Mouse (Mus musculus) embryonic facial prominence, embryonic 13.5 days (tissue): Measurements from ENCODE around the gene Ucma. TPM values are rescaled to one million over a fixed set of nuclear protein-coding genes. Genes with fewer than 3 reads are reported as not detected.

ENCODE experiments used
- ATAC-seq: fragments of 200-750 bp; cut with Nextera tagmentation; 2 replicates; pipeline ENCODE4 v1.8.0; 2017; ENCODE audit warnings: low read depth; ENCODE audit not compliant: insufficient number of reproducible peaks, insufficient read depth, low FRiP score, low TSS enrichment
- H3K27ac ChIP-seq: fragments of 300-500 bp; sonication (generic); 2 replicates; pipeline ENCODE4 v1.5.1; 2015; ENCODE audit warnings: moderate library complexity, mild to moderate bottlenecking, inconsistent platforms
- H3K27me3 ChIP-seq: fragments of 300-500 bp; sonication (generic); 2 replicates; pipeline ENCODE4 v1.6.1; 2015; ENCODE audit warnings: mild to moderate bottlenecking, inconsistent platforms
- H3K36me3 ChIP-seq: fragments of 300-500 bp; sonication (generic); 2 replicates; pipeline ENCODE4 v1.6.1; 2015; ENCODE audit warnings: mild to moderate bottlenecking, inconsistent platforms
- H3K4me1 ChIP-seq: fragments of 300-500 bp; sonication (generic); 2 replicates; pipeline ENCODE4 v1.6.1; 2015; ENCODE audit warnings: inconsistent platforms
- H3K4me2 ChIP-seq: fragments of 300-500 bp; sonication (generic); 2 replicates; pipeline ENCODE4 v1.6.1; 2015; ENCODE audit warnings: moderate library complexity, mild to moderate bottlenecking, inconsistent platforms
- H3K4me3 ChIP-seq: fragments of 300-500 bp; sonication (generic); 2 replicates; pipeline ENCODE4 v1.5.1; 2015; ENCODE audit warnings: mild to moderate bottlenecking, inconsistent platforms
- H3K9ac ChIP-seq: fragments of 300-500 bp; sonication (generic); 2 replicates; pipeline ENCODE4 v1.6.1; 2015; ENCODE audit warnings: mild to moderate bottlenecking, inconsistent platforms
- H3K9me3 ChIP-seq: fragments of 300-500 bp; sonication (generic); 2 replicates; pipeline ENCODE4 v1.6.1; 2016; ENCODE audit warnings: inconsistent platforms
- WGBS: fragments of 180-500 bp; shearing (Covaris S2); methylation state at CpG from one replicate; pipeline ENCODE4 v1.1.7; 2015; ENCODE audit warnings: mixed read lengths; 5-methylcytosine and 5-hydroxymethylcytosine counted together
- polyA plus RNA-seq: library from polyadenylated mRNA; unstranded; fragments of >200 nt; fragmentation: Nextera tagmentation; extraction: Ambion mirVana; gene quantifications from 2 replicates; pipeline ENCODE4 v1.2.1, GENCODE M21; 2015

The Ucma gene
- polyA plus RNA-seq, 1 experiment from 2014 or later: 0.98 TPM

DNA sequence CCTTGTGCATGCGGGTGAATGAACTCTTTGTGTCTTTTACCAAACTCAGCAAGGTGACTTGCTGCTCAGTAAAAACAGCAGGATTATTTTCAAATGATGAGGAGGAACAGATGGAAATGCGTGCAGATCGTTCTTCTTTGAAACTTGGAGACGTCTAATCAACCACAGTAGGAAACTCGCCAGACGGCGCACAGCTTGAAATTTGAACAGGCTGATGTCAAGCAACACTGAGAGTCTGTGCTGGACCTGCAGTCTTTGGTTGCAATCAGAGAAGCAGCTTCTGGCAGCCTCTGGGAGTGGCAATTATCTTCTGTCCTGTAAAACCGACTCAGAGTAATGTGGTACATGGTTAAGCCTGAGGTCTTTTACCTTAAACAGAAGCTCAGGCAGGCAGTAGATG, 2.2 kb downstream of the Ucma start:
- 3% methylated on average over 8 of the region's 8 CpGs for WGBS
- Histone ChIP-seq H3K4me3 (no peak overlapping the region), H3K4me1 (peaks cover 18% of the 10 kb centered on the region), H3K27ac (peak overlapping the region; percentile 69), H3K9ac (no peak overlapping the region), H3K9me3 (no peaks in the 10 kb centered on the region), H3K27me3 (no peaks in the 10 kb centered on the region), H3K4me2 (no peak overlapping the region), H3K36me3 (no peaks in the 10 kb centered on the region)
- ATAC-seq: no peak

DNA sequence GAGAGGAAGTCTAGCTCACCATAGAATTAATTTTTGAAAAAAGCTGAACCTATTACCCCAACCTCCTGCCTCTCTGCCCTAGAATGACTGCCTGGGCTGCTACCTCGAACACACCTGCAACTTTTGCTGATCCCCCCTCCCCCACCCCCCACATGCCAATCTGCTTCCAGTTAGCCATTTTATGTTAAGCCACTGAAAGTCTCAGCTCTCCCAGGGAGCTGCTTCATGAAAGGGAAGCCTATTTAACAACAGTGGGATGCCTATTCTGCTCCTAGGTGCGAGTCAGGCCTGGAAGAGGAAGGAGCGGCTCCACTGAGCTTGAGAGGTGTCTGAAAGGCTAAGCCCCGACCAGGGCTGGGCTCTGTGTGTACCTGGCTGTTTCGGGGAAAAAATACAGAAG, 8.1 kb downstream of the Ucma start:
- H3K4me1 ChIP-seq: 0 out of 2 replicates have a peak, but pooled peaks cover 5% of the 10 kb centered on the region
- 0 out of 2 replicates have a peak overlapping the region, but pooled peaks have one; percentile 21 for H3K9ac ChIP-seq
- 18% methylated on average over 5 of the region's 5 CpGs for WGBS
- H3K36me3 ChIP-seq: no peaks in the 10 kb centered on the region
- H3K4me3 ChIP-seq: no peak overlapping the region
- no peak for ATAC-seq
- no peak overlapping the region for H3K27ac ChIP-seq
- no peaks in the 10 kb centered on the region for H3K9me3 ChIP-seq
- H3K4me2 ChIP-seq: no peak overlapping the region
- H3K27me3 ChIP-seq: no peaks in the 10 kb centered on the region

GRCm38 (mm10) chr2:4985000-4985399, 9.1 kb downstream of the Ucma start:
- Histone ChIP-seq H3K4me2 (no peak overlapping the region), H3K9ac (no peak overlapping the region), H3K4me3 (no peak overlapping the region), H3K4me1 (0 out of 2 replicates have a peak, but pooled peaks cover 5% of the 10 kb centered on the region), H3K9me3 (no peaks in the 10 kb centered on the region), H3K36me3 (peaks cover 1% of the 10 kb centered on the region; the same call in 1 of the 2 replicates), H3K27me3 (no peaks in the 10 kb centered on the region), H3K27ac (no peak overlapping the region)
- no peak for ATAC-seq
- 72% methylated on average over 6 of the region's 6 CpGs for WGBS

GRCm38 (mm10) chr2:4986798-4987197, 10.9 kb downstream of the Ucma start:
- Histone ChIP-seq H3K27me3 (no peaks in the 10 kb centered on the region), H3K27ac (no peak overlapping the region), H3K9me3 (no peaks in the 10 kb centered on the region), H3K4me2 (no peak overlapping the region), H3K36me3 (peaks cover 18% of the 10 kb centered on the region), H3K4me3 (no peak overlapping the region), H3K9ac (no peak overlapping the region), H3K4me1 (0 out of 2 replicates have a peak, but pooled peaks cover 5% of the 10 kb centered on the region)
- no peak for ATAC-seq
- WGBS: 72% methylated on average over 4 of the region's 4 CpGs

DNA sequence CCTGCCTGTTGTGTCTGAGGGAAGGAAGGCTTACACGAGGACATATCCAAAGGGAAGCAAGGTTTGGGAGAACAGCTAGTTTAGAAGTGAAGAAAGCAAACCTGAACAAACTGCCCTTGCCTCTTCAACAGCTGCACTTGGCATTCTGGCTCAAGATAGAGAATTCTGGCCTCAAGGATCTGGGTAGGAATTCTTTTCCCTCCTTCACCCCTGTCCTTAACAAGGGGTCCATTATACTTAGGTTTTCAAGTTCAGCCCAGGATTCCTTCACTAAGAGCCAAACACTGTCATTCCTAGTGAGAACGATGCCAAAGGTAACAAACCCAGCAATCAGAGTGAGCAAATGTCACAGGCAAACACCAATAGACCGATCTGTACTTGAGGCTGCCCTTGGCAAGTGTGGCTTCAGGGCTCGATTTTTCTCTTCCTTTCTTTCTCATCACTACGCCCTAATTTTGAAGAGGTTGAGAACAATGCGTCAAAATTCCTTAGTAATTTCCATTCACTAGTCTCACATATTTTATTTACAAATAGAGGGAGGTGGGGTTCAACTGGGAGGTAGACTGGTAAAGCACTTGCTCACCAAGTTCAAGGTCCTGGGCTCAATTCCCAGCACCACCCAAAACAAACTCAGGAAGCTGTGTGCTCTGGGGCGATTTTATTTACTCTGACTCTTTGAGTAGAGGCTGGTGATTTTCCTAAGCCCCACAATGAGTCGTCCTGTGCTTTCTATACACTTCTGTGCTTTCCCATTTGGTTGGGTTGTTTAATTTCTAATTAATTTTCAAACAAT, 11.7 kb downstream of the Ucma start:
- 83% methylated on average over 8 of the region's 8 CpGs for WGBS
- H3K27ac ChIP-seq: no peak overlapping the region
- no peak overlapping the region for H3K4me2 ChIP-seq

GRCm38 (mm10) chr2:4988826-4989424, 13.0 kb downstream of the Ucma start:
- no peak for ATAC-seq
- no peaks in the 10 kb centered on the region for H3K27me3 ChIP-seq
- H3K9ac ChIP-seq: no peak overlapping the region
- no peak overlapping the region for H3K27ac ChIP-seq
- H3K36me3 ChIP-seq: peaks cover 31% of the 10 kb centered on the region
- no peak overlapping the region for H3K4me3 ChIP-seq
- 68% methylated on average over 11 of the region's 11 CpGs for WGBS
- no peak overlapping the region for H3K4me2 ChIP-seq
- 0 out of 2 replicates have a peak, but pooled peaks cover 2% of the 10 kb centered on the region for H3K4me1 ChIP-seq
- H3K9me3 ChIP-seq: no peaks in the 10 kb centered on the region

More for the DNA sequence above, 11.7 kb downstream of the Ucma start:
- Histone ChIP-seq H3K27me3 (no peaks in the 10 kb centered on the region), H3K36me3 (peaks cover 22% of the 10 kb centered on the region), H3K4me3 (no peak overlapping the region), H3K9me3 (no peaks in the 10 kb centered on the region), H3K4me1 (0 out of 2 replicates have a peak, but pooled peaks cover 5% of the 10 kb centered on the region), H3K9ac (no peak overlapping the region)
- no peak for ATAC-seq

DNA sequence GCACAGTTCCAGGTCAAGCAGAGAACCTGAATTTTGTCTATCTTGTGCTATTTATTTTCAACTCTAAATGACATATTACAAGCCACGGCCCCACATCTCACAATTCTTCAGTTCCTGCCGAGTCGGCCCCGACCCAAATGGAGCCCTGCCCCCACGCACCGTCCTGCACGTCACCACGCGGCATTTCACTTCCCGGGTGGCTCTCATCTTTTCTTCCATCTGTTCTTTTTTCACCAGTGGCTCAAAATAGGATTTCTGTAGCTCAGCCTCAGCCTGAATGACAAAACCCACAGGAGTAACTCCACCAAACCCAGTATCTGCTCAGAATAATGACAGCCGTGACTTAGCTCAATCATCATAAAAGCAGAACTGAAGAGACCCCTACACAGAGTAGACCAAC, 17.7 kb downstream of the Ucma start:
- Histone ChIP-seq H3K36me3 (peaks cover 69% of the 10 kb centered on the region), H3K4me3 (no peak overlapping the region), H3K4me1 (no peaks in the 10 kb centered on the region), H3K9ac (no peak overlapping the region), H3K9me3 (no peaks in the 10 kb centered on the region), H3K4me2 (no peak overlapping the region), H3K27ac (no peak overlapping the region), H3K27me3 (no peaks in the 10 kb centered on the region)
- no peak for ATAC-seq
- 91% methylated on average over 11 of the region's 11 CpGs for WGBS

DNA sequence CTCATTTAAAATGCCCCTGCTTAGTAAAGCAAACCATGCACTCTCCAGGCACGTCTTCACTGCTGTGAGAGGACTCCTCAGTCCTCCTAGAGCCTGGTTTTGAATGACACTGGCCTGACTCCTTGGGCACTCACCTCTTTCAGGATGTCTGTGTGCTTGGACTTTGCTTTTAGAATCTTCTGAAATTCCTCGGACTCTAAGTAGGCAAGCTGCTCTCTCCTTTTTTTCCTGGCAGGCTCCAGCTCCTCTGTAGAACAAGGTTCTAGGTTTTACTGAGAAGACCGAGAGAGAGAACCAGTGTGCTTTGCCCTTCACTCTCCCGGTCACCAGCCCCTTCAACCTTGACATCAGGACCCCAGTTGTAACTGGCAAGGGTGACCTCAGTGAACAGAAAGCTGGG, 18.5 kb downstream of the Ucma start:
- Histone ChIP-seq H3K36me3 (peaks cover 75% of the 10 kb centered on the region), H3K4me1 (no peaks in the 10 kb centered on the region), H3K4me2 (no peak overlapping the region), H3K9ac (no peak overlapping the region), H3K27me3 (no peaks in the 10 kb centered on the region), H3K9me3 (no peaks in the 10 kb centered on the region), H3K27ac (no peak overlapping the region), H3K4me3 (no peak overlapping the region)
- ATAC-seq: no peak
- WGBS: 92% methylated on average over 4 of the region's 4 CpGs

DNA sequence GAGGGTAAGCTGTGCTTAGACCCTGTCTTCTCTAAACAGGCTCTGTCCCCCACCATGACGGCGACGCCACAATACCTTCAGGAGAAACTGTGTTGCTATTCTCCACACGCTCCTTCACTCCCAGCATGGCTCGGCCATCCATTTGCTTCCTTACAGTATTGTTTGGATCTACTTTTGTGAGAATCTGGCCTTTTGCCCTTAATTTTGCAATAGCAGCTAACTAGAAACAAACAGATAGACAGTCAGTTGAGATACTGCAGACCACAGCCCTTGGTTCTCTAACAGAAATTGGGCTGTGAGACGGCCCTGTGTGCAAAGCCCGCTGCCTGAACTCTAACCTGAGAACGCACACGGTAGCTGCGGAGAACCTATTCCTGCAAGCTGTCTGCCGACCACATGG, 19.7 kb downstream of the Ucma start:
- ATAC-seq: no peak
- 93% methylated on average over 11 of the region's 11 CpGs for WGBS
- H3K27ac ChIP-seq: no peak overlapping the region
- H3K4me3 ChIP-seq: no peak overlapping the region
- H3K9ac ChIP-seq: no peak overlapping the region
- H3K27me3 ChIP-seq: no peaks in the 10 kb centered on the region
- no peaks in the 10 kb centered on the region for H3K9me3 ChIP-seq
- H3K4me2 ChIP-seq: no peak overlapping the region
- H3K36me3 ChIP-seq: peaks cover 80% of the 10 kb centered on the region
- H3K4me1 ChIP-seq: no peaks in the 10 kb centered on the region

DNA sequence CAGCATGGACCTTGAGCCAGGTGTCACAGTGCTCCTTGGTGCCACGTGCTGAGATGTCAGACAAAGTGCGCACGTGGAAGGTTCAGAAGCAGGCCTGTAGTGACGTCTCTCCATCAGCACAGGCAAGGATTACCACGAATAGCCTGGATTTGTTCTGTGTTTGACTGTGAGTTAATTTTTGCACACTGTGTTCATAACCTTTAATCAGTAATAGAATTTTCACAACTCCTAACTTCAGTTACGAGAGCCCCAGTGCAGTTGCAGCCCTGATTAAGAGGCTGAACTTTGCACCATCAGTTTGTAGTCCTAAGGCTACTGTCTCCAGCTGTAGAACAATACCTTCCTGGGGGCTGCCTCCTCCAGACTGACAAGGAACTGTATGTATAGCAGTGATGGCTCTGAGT, 20.5 kb downstream of the Ucma start:
- Histone ChIP-seq H3K9me3 (no peaks in the 10 kb centered on the region), H3K4me1 (no peaks in the 10 kb centered on the region), H3K4me3 (no peak overlapping the region), H3K4me2 (no peak overlapping the region), H3K27ac (no peak overlapping the region), H3K9ac (no peak overlapping the region), H3K36me3 (peaks cover 76% of the 10 kb centered on the region), H3K27me3 (no peaks in the 10 kb centered on the region)
- ATAC-seq: no peak
- WGBS: 91% methylated on average over 6 of the region's 6 CpGs

DNA sequence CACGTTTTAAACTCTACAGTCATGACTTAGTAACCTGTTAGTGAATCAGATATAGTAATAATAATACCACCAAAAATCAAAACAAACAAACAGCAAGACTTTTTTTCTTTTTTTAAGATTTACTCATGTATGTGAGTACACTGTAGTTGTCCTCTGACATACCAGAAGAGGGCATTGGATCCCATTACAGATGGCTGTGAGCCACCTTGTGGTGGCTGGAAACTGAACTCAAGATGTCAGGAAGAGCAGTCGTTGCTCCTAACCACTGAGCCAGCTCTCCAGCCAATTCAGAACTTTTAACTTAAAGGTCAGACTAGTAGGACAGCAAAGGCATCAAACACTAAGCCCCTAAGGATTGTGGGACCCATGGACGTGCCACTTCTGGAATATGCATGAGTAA, 23.0 kb downstream of the Ucma start:
- no peak overlapping the region for H3K4me3 ChIP-seq
- H3K9me3 ChIP-seq: no peaks in the 10 kb centered on the region
- 77% methylated on average over 3 of the region's 3 CpGs for WGBS
- no peaks in the 10 kb centered on the region for H3K27me3 ChIP-seq
- H3K36me3 ChIP-seq: peaks cover 70% of the 10 kb centered on the region
- ATAC-seq: no peak
- no peak overlapping the region for H3K4me2 ChIP-seq
- no peak overlapping the region for H3K27ac ChIP-seq
- H3K9ac ChIP-seq: no peak overlapping the region
- H3K4me1 ChIP-seq: no peaks in the 10 kb centered on the region

GRCm38 (mm10) chr2:5001266-5001665, 25.3 kb downstream of the Ucma start:
- Histone ChIP-seq H3K4me1 (no peaks in the 10 kb centered on the region), H3K9me3 (no peaks in the 10 kb centered on the region), H3K4me3 (no peak overlapping the region), H3K9ac (no peak overlapping the region), H3K4me2 (no peak overlapping the region), H3K27me3 (no peaks in the 10 kb centered on the region), H3K36me3 (peaks cover 66% of the 10 kb centered on the region), H3K27ac (no peak overlapping the region)
- WGBS: 91% methylated on average over 6 of the region's 6 CpGs
- no peak for ATAC-seq
